Mouse (Mus musculus) kidney, postnatal 4 days (tissue): Measurements from ENCODE around the gene 4930503E14Rik.
"Not testable (repeated sequence)": the region's sequence is repeated elsewhere in the genome, so short reads cannot be mapped to it uniquely, and the experiment has no call there.

Source experiments
- DNase-seq, 2 experiments: peaks; one replicate each; pipeline ENCODE4 v3.0.0; 2021; ENCODE audit warnings: mixed read lengths in 2 of 2

4930503E14Rik gene

GRCm38 (mm10) chr14:44213154-44213553, at the start of gene 4930503E14Rik:
Gene 4930503E14Rik, minus strand, starts transcription at chr14:44213254.
- not testable (repeated sequence) for DNase-seq

- no peak for DNase-seq
These were observed 35.0 kb upstream of the 4930503E14Rik start for GRCm38 (mm10) chr14:44248039-44248438.

- not testable (repeated sequence) for DNase-seq
These were observed 15.7 kb downstream of the 4930503E14Rik start, which contains the start of gene Gm8212 for GRCm38 (mm10) chr14:44197361-44197760. Gene Gm8212, plus strand, starts transcription at chr14:44197661.

- not testable (repeated sequence) for DNase-seq
These were observed 89.5 kb downstream of the 4930503E14Rik start, which contains the start of gene Gm3327 for GRCm38 (mm10) chr14:44123551-44123950. Gene Gm3327, plus strand, starts transcription at chr14:44123851.
